Mouse (Mus musculus) ES-Bruce4 (cell line): ENCODE data around the gene Grip2.

ENCODE experiments used
- CTCF ChIP-seq: IDR thresholded peaks from one replicate; pipeline ENCODE4 v1.8.1; 2011; ENCODE audit warnings: low read depth, low read length
- POLR2A ChIP-seq: IDR thresholded peaks from one replicate; pipeline ENCODE4 v1.8.1; 2011; ENCODE audit warnings: low read length; ENCODE audit not compliant: insufficient read depth

- no peak for TF ChIP-seq CTCF
- no peak for TF ChIP-seq POLR2A
These were observed 73.0 kb downstream of the Grip2 start for GRCm38 (mm10) chr6:91754098-91754497.
